Mouse (Mus musculus): Measurements from ENCODE around the gene Pdpr.
A peak's percentile ranks its signal among the peaks of the same experiment; 100 is the strongest.
"Not testable (repeated sequence)": the region's sequence is repeated elsewhere in the genome, so short reads cannot be mapped to it uniquely, and the experiment has no call there.

Gene Pdpr

DNA sequence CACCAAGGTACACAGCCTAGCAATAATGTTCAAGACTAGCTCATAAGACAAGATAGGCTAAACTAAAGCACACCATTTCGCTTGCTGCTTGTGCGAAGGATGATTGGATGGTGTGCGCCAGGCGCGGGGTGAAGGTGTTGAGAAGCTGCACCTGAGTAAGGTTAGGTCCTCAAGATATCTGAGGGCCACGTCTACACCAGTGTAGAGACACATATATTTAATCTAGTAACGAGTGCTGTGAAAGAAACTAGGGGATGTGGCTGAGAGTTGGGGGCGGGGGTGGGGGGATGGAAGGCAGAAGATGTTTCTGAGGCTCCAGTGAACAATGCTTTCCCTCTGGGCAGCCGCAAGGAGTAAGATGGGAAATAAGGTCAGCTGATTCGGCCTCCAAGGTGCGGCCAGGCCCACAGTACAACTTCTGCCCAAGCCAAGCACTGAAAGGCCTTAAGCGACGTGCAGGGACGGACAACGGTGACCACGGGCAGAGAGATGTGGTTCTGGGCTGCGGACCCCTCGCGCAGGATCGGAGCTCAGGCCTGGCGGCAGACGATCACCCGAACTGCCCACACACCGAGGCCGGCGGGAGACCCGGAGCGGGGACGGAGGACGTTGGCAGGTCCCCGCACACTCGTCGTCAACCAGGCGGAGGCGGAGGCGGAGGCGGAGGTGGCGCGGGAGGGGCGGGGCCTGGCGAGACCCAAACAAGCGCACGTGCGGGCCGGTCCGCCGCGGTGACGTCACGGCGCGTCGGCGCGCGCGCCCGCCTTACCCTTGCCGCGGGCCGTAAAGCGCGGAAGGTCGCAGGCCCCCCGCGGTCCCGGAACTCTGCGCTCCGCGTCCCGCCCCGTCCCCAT lies at the start of gene Pdpr:
TSS of gene Pdpr (plus strand) at position 766 of the 854 bp plus-strand sequence.
- peak; percentile 89 for DNase-seq (ENCODE audit: low read depth, low spot score)

DNA sequence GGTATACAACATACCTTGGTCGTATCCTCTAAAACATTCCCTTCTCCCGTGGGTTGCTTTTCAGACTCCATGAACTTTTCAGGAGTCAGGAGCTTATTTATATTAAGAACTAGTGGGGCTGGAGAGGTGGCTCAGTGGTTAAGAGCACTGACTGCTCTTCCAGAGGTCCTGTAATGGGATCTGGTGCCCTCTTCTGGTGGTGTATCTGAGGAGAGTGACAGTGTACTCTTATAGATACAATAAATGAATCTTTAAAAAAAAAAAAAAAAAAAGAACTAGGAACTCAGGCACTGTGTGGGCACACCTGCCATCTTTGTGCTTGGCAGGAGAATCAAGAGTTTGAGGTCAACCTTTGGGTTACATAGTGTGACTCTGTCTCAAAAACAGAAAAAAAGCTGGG lies 45.7 kb upstream of the Pdpr start:
- DNase-seq (ENCODE audit: low read depth, low spot score): no peak

DNA sequence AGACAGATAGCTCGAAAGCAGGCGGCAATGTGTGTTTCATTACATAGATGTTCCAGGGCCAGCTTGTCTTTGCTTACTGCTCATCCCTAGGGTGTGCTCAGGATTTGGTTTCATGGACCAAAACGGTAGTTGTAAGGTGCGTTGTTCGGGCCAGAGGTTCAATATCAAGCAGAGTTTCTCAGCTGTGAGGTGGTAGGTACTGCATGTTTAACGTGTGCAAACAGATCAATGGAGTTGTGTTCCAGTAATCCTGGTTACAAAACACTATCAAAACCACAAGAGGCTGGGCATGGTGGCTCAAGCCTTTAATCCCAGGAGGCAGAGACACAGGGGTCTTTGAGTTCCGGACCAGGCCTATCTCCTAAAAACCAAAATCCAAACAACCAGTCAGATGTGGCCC lies 45.3 kb upstream of the Pdpr start:
- DNase-seq (ENCODE audit: low read depth, low spot score): no peak

- DNase-seq (ENCODE audit: low read depth, low spot score): no peak
These were observed 40.5 kb upstream of the Pdpr start for GRCm38 (mm10) chr8:111053827-111054518.

DNA sequence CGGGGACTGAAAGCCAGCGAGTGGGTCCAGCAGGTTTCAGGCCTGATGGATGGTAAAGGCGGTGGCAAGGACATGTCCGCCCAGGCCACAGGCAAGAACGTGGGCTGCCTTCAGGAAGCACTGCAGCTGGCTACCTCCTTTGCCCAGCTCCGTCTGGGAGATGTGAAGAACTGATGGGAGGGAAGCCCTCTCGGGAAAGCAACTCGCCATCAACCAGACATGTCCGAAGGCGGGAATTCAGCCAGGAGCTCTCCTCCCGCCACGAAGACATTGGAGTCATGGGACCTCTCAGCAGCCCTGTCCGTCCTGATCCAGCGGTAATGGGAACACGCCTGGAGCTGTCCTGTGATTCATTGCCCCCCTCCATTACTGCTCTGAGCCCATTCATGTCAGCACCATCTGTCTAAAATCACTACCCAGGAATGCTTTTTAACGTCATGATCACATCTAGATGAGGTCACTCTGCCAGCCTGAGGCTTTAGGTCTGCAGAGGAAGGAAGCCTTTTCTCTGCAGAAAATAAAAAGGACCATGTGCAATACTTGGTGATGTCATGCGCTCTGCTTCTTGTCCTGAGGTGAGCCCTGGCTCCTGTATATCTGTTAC lies 39.3 kb upstream of the Pdpr start:
- DNase-seq (ENCODE audit: low read depth, low spot score): no peak

- no peak for DNase-seq (ENCODE audit: low read depth, low spot score)
These were observed 38.8 kb upstream of the Pdpr start for GRCm38 (mm10) chr8:111055661-111056060.

GRCm38 (mm10) chr8:111056158-111056663 lies 38.2 kb upstream of the Pdpr start, which contains the start of gene Exosc6:
Gene Exosc6, plus strand, starts transcription at chr8:111056339.
- DNase-seq (ENCODE audit: low read depth, low spot score): peak; percentile 97

DNA sequence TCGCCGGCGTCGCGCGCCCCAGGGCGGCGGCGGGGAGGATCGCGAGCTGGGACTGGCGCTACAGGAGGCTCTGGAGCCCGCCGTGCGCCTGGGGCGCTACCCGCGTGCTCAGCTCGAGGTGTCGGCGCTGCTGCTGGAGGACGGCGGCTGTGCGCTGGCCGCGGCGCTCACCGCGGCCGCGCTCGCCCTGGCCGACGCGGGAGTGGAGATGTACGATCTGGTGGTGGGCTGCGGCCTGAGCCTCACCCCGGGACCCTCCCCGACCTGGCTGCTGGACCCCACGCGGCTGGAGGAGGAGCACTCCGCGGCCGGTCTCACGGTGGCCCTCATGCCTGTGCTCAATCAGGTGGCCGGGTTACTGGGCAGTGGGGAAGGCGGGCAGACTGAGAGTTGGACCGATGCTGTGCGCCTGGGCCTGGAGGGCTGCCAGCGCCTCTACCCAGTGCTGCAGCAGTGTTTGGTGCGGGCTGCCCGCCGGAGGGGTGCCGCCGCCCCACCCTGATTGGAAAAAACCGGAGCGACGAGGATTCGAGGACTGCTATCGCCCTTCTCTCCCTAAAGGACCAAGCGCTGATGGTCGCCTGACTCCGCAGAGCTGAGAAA lies 37.6 kb upstream of the Pdpr start:
- DNase-seq (ENCODE audit: low read depth, low spot score): peak; percentile 59

- DNase-seq (ENCODE audit: low read depth, low spot score): peak; percentile 25
These were observed 35.4 kb upstream of the Pdpr start for GRCm38 (mm10) chr8:111058946-111059572.

DNA sequence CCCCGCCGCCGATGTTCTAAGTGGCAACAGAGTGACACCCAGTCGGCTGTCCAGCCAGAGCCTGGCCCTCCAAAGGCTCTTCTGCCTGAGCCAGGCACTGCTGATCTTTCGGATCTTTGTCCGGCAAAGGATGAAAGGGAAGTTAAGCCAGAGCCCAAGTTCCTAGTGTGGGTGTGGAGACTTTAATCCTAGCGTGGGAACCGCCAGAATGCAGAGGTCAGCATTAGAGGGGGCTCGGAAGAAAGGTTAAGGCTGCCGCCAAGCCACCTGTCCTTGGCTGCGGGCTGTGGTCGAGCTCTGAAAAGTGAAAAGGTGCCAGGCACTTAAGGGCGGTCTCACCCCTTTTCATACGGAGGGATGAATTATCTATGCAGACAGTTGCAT lies 32.8 kb upstream of the Pdpr start:
- DNase-seq (ENCODE audit: low read depth, low spot score): peak; percentile 75

DNA sequence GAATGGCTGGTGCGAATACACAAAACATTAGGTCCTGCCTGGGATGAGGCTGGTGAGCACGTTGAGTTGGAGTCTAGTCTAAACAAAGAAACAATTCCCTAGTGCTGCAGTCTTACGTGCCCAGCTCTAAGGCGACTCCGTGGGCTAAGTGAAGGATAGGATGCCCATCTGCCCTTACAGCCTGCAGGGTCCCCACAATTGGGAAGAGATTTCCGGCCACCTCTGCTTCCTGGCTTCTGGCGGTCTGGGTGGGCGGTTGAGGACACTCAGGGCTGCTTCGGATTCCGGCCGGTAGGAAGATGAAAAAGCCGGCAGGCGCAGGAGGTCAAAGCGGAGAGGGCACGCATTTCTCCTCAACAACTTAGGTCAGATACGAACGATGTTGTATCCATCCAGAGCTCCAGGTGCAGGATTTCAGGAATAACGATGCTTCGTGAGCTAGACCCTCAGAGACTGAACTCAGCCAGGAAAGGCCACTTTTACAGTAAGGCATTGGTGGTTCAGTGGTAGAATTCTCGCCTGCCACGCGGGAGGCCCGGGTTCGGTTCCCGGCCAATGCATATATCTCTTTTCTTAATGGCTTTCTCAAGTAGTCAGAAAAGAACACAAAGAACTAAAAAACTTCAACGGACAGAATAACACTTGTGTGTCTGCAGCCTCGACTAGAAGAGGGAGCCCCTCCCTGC lies 32.2 kb upstream of the Pdpr start:
- DNase-seq (ENCODE audit: low read depth, low spot score): peak; percentile 94

DNA sequence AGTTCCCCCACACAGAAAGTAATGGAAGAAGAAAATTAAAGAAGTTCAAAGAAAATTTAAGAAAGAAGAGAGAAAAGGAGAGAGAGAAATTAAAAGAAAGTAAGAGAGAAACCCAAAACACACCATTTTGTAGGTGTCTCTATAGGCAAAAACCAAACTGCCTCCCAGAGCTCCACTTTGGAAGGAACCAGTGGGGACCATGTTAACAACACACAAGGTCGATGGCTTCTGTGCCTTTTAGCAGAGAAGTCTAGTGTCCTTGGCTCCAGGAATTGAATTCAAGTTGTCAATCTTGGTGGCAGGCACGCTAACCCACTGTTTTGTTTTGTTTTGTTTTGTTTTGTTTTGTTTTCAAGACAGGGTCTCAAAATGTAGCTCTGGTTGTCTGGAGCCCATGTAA lies 31.5 kb upstream of the Pdpr start:
- no peak for DNase-seq (ENCODE audit: low read depth, low spot score)

GRCm38 (mm10) chr8:111066308-111066707 lies 28.1 kb upstream of the Pdpr start:
- DNase-seq (ENCODE audit: low read depth, low spot score): no peak

DNA sequence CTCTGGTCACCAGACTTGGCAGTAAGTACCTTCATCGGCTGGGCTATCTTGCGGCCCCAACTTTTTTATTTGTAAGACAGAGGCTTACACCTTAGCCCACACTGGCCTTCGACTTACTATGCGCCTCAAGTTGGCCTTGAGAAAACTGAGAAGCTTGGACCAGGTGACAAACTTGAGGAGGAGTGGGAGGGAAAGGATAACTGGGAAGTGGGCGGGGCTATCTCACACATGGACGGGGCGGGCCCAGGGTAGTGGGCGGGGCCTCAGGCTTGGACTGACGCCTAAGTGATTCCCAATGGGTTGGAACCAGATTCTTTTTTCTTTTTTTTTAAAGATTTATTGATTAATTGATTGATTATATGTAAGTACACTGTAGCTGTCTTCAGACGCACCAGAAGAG lies 27.0 kb upstream of the Pdpr start:
- peak; percentile 75 for DNase-seq (ENCODE audit: low read depth, low spot score)

DNA sequence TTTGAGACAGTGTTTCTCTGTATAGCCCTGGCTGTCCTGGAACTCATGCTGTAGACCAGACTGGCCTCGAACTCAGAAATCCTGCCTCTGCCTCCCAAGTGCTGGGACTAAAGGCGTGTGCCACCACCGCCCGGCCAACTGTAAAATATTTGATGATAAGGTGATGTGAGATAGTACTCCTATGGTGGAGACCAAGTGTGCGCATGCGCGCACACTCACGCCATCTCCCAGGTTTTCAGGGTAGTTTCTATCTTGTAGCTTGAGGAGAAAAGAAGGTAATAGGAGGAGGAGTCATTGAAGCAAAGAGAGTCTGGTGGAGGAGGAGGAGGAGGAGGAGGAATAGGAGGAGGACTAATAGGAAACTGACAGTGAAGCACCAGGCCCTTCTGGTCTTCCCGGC lies 25.8 kb upstream of the Pdpr start:
- not testable (repeated sequence) for DNase-seq (ENCODE audit: low read depth, low spot score)

DNA sequence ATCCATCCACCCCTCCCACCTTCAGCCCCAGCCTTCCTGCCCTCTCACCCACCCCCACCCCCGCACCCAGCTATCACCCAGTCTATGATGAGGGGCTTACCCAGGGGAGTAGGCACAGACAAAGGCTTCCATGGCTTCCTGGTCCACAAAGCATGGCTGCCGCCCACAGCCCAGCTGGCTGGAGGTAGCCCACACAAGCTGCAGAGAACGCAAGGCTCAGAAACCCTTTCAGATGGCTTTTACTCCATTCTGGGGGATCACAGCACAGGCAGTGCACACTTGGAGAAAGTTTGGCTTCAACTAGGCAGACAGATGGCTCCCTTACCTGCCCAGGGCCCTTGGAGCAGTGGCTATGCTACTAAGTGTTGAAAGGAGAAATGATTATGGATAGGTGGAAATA lies 18.5 kb upstream of the Pdpr start:
- DNase-seq (ENCODE audit: low read depth, low spot score): no peak

DNA sequence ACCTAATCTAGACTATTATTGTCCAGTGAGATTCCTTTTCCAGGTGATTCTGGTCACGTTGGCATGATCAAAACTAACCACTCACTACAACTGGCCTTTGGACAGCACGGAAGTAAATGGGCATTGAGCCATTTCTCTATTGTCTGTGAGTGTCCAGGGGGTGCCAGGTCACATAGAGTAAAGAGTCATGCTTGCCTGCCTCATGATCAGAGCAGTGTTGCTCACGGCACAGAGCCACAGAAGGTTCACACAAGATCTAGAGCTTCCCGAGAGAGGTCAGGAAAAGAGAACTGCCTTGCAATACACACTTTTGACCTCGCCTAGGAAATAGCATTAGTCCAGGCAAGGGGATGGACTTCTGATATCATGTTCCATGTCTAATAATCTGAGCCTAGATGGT lies 15.0 kb upstream of the Pdpr start:
- DNase-seq (ENCODE audit: low read depth, low spot score): no peak

DNA sequence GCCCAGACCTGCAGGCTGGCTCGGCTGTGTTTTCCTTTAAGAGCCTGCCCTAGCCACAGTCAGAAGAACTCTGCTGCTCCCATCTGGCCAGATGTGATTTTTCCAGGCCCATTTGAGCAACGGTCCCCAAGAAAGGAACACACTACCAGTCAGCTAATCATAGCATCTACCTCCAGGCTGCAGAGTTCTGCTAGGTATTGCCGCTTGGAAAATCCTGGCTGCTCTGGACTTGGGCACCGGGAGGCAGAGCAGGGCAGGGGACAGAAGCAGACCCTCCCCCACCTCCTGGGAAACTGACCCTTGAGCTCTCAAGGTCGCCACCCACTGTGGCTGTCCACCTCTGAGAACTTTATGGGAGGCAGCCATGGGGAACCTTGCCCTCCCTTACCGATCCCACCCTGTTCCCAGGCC lies 14.6 kb upstream of the Pdpr start:
- DNase-seq (ENCODE audit: low read depth, low spot score): peak; percentile 28

GRCm38 (mm10) chr8:111081580-111082258 lies 12.7 kb upstream of the Pdpr start:
- no peak for DNase-seq (ENCODE audit: low read depth, low spot score)

DNA sequence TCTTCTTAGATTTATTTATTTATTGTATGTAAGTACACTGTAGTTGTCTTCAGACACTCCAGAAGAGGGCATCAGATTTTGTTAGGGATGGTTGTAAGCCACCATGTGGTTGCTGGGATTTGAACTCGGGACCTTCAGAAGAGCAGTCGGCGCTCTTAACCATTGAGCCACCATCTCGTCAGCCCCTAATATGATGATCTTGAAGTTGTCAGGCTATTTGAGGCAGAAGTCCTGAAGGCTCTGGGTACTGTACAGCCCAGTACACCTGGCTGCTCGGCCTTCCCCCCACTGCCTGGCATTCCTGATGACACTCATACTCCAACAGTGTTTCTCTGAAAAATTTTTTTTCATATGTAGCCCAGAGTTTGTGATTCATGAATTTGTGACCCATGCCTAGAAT lies 10.5 kb upstream of the Pdpr start:
- DNase-seq (ENCODE audit: low read depth, low spot score): not testable (repeated sequence)

Data from R1 (cell line).